Mouse (Mus musculus): ENCODE results near the gene Gm20852. TPM values are rescaled to one million over a fixed set of nuclear protein-coding genes. Genes with fewer than 3 reads are reported as not detected.
"Not testable (repeated sequence)": the region's sequence is repeated elsewhere in the genome, so short reads cannot be mapped to it uniquely, and the experiment has no call there.

Gm20852 gene
- polyA plus RNA-seq (2012; ENCODE audit: insufficient read depth, low replicate concordance): not detected in 2 replicates

DNA sequence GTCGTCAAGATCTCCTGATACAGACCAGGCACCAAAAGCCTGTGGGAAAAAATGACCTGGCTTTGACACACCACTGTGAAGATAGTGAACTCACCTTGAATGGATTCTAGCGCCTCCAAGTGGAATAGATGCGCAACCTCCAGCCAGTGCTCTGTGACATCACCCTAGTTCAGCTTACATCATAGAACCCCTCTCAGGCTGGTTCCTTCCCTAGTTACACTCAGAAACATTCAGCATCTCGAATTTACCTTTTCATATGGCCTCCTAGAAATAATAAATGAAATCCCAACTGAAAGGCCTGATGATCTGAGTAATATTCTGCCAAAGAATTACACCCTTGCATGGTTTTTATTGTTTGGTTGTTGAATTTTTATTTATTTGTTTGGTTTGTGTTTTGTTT lies at the start of gene Gm20852:
Gene Gm20852 (minus strand): TSS at position 101 of the 400 bp plus-strand sequence.
- H3K36me3 ChIP-seq (replicated peaks; ENCODE audit: low read length); H3K4me3 ChIP-seq (replicated peaks); H3K9me3 ChIP-seq; H3K4me1 ChIP-seq; H3K27me3 ChIP-seq (replicated peaks): not testable (repeated sequence)
